Mouse (Mus musculus): ENCODE results near the gene Cplx3. TPM values are rescaled to one million over a fixed set of nuclear protein-coding genes. Genes with fewer than 3 reads are reported as not detected.

Cplx3 gene
- polyA plus RNA-seq, 1 experiment from 2014 or later: 0.42 TPM

DNA sequence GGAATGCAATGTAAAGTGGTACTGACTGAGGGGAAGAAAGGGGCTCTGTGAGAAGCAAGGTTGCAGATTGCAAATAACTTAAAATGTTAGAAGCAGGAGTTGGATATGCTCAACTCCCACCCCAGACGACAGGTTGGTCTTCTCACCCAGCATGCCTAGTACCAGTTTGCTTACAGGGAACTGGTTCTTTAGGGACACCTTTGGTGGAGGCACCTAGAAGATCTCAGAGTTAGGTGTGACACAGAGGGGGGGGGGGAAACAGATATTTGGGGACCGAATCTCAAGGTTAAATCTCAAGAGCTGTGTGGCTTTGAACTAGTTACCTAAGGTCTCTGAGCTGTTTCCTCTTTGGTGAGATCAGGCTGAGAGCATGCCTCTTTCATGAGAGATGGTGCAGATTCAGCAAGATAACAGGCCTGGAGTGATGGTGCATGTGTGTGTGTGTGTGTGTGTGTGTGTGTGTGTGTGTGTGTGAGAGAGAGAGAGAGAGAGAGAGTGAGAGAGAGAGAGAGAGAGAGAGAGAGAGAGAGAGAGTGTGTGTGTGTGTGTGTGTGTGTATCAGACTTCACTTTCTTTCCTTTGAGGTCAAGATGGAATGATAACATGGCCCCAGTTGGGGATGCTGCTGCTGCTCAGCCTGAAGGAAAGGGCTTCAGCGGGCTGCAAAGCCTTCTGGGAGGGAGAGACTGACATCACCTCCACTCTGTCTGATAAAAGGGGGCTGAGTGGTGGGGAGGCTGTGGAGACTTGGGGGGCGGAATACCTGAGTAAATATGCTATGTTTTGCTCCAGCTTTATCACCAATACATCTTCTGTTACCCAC is 41.4 kb upstream of the Cplx3 start:
- Histone ChIP-seq H3K4me1 (ENCODE audit: control insufficient read depth, insufficient read depth, low read length) (peaks cover 23% of the 10 kb centered on the region), H3K36me3 (ENCODE audit: control insufficient read depth, insufficient read depth, low read length) (no peaks in the 10 kb centered on the region), H3K4me2 (ENCODE audit: low read depth) (no peak overlapping the region), H3K9ac (ENCODE audit: low read length) (no peak overlapping the region), H3K9me3 (ENCODE audit: control insufficient read depth, low read length) (no peaks in the 10 kb centered on the region), H3K4me3 (ENCODE audit: low read depth, low read length) (no peak overlapping the region), H3K27me3 (ENCODE audit: control insufficient read depth, insufficient read depth, low read length) (no peaks in the 10 kb centered on the region), H3K27ac (ENCODE audit: low read depth, low read length) (no peak overlapping the region)
- no peak for ATAC-seq (ENCODE audit: insufficient read depth, low FRiP score, low TSS enrichment)
- WGBS: 77% methylated on average over 4 of the region's 4 CpGs
- no peak for DNase-seq (ENCODE audit: low spot score)

DNA sequence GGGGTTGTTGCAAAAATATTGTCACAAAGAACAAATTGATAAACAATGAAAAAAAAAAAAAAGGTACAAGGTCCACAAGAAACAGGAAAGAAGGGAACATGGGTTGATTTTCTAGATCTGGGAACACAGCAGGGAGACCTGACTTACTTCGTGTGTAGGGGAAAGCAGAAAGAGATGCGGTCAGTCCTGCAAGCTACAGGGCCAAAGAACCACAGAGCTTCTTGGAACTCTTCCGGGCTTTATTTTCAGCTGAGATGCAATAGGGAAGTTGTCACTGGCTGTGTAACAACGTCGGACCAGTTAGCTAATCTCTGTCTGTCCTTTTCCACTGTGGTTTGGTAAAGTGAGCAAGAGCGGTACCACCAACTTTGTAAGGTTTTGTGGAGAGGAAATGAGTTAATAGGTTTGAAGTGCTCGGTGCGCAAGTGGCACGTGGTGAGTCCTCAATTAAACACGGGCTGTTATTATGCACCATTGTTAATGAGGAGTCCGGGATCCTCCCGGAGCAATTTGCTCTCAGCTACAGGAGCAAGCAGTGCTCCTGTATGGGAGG is 40.5 kb upstream of the Cplx3 start:
- Histone ChIP-seq H3K9ac (ENCODE audit: low read length) (no peak overlapping the region), H3K27me3 (ENCODE audit: control insufficient read depth, insufficient read depth, low read length) (no peaks in the 10 kb centered on the region), H3K4me2 (ENCODE audit: low read depth) (no peak overlapping the region), H3K4me1 (ENCODE audit: control insufficient read depth, insufficient read depth, low read length) (peaks cover 23% of the 10 kb centered on the region), H3K9me3 (ENCODE audit: control insufficient read depth, low read length) (no peaks in the 10 kb centered on the region), H3K4me3 (ENCODE audit: low read depth, low read length) (no peak overlapping the region), H3K36me3 (ENCODE audit: control insufficient read depth, insufficient read depth, low read length) (no peaks in the 10 kb centered on the region), H3K27ac (ENCODE audit: low read depth, low read length) (no peak overlapping the region)
- ATAC-seq (ENCODE audit: insufficient read depth, low FRiP score, low TSS enrichment) (no peak), DNase-seq (ENCODE audit: low spot score) (no peak)
- 59% methylated on average over 12 of the region's 12 CpGs for WGBS

DNA sequence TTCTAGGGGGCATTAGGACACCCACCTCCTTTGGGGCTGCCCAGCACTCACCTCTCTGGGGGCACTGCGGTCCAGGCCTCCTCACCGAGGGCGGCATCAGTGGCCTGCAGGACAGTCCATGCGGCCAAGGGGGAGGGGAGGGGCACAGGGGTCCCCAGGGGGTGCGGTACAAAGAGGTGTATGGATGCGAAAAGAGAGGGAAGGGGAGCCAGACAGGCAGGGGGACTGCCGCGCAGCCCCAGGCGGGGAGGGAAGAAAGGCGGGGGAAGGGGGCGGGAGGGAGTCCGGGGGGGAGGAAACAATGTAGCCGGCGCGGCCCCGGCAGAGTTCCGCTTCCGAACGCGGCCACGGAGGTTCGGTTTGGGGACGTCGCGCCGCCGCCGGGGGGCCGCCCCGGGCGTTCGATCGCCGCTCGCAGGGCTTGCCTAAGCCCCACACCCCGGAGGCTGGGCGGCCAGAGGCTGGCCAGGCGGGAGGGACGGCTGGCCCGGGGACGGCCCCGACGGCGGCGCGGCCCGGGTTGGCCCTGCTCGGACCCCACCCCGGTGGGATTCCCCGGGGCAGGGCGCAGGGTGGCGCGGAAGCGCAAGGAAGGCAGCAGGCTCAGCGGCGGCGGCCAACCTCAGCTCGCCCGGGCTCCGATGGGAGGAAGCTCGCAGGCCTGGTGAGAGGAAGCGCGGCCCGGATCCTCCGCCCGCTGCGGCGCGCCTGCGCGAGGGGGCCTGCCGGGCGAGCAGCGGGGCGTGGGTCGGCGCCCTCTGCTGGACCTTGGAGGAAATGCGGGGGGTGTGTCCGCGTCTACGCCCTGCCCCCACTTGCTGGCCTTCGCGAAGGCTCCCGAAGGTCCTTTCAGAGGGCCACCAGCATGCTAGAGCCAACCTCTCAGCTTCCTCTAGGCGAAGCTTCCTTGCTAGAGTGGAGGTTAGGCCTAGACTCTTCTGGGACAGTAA is 39.1 kb upstream of the Cplx3 start:
- H3K36me3 ChIP-seq (ENCODE audit: control insufficient read depth, insufficient read depth, low read length): no peaks in the 10 kb centered on the region
- under 1% methylated on average over 54 of the region's 85 CpGs for WGBS
- peak overlapping the region; percentile 92 for H3K27ac ChIP-seq (ENCODE audit: low read depth, low read length)
- H3K9ac ChIP-seq (ENCODE audit: low read length): peak overlapping the region; percentile 98
- no peaks in the 10 kb centered on the region for H3K9me3 ChIP-seq (ENCODE audit: control insufficient read depth, low read length)
- ATAC-seq (ENCODE audit: insufficient read depth, low FRiP score, low TSS enrichment) (peak; percentile 80), DNase-seq (ENCODE audit: low spot score) (peak; percentile 95)
- H3K27me3 ChIP-seq (ENCODE audit: control insufficient read depth, insufficient read depth, low read length): no peaks in the 10 kb centered on the region
- H3K4me1 ChIP-seq (ENCODE audit: control insufficient read depth, insufficient read depth, low read length): peaks cover 19% of the 10 kb centered on the region
- H3K4me3 ChIP-seq (ENCODE audit: low read depth, low read length): peak overlapping the region; percentile 97
- peak overlapping the region; percentile 92 for H3K4me2 ChIP-seq (ENCODE audit: low read depth)

DNA sequence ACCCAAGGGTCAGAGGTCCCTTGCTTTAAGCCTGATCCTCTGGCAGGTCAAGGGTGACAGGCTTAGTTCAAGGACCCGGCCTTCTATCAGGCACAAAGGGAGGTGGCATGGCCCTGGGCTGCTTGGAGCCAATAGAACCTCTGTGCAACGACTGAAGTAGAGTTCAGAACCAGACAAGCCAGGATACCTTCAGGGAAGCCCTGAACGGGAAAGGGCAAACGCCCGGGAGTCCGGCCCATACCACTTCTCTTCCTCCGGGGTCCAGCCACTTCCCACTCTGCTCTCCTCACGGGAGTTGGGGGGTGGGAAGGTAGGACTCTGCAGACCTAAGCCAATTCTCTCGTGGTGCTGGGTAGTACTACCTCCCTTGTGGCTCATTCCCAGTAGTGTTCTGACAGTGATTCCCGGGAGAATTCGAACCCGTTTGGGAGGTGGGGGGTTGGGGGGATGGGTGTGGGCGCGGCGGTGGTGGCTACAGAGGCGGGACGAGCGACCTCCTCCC is 38.4 kb upstream of the Cplx3 start:
- ATAC-seq (ENCODE audit: insufficient read depth, low FRiP score, low TSS enrichment): peak; percentile 17; the same call in 1 of the 2 replicates
- Histone ChIP-seq H3K27me3 (ENCODE audit: control insufficient read depth, insufficient read depth, low read length) (no peaks in the 10 kb centered on the region), H3K27ac (ENCODE audit: low read depth, low read length) (peak overlapping the region; percentile 92; the same call in 1 of the 2 replicates), H3K9ac (ENCODE audit: low read length) (peak overlapping the region; percentile 98), H3K4me2 (ENCODE audit: low read depth) (peak overlapping the region; percentile 92), H3K4me3 (ENCODE audit: low read depth, low read length) (peak overlapping the region; percentile 97), H3K9me3 (ENCODE audit: control insufficient read depth, low read length) (no peaks in the 10 kb centered on the region), H3K4me1 (ENCODE audit: control insufficient read depth, insufficient read depth, low read length) (peaks cover 26% of the 10 kb centered on the region), H3K36me3 (ENCODE audit: control insufficient read depth, insufficient read depth, low read length) (no peaks in the 10 kb centered on the region)
- no peak for DNase-seq (ENCODE audit: low spot score)
- under 1% methylated on average over 18 of the region's 18 CpGs for WGBS

DNA sequence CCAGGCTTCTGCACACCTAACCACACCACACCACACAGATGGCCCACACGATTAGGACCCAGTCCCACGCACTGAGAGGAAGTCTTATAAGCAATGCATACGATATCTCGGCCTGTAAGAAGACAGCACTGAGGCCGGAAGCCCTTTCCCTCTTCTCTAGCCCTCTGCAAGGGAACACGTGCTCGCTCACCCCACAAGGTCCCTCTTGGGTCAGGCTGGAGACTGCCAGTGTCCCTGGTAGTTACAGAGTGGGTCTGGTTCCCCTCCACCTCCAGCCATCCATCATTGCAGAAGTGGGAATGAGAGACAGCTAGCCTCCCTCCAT is 37.7 kb upstream of the Cplx3 start:
- DNase-seq (ENCODE audit: low spot score): no peak
- no peaks in the 10 kb centered on the region for H3K27me3 ChIP-seq (ENCODE audit: control insufficient read depth, insufficient read depth, low read length)
- ATAC-seq (ENCODE audit: insufficient read depth, low FRiP score, low TSS enrichment): no peak
- H3K4me1 ChIP-seq (ENCODE audit: control insufficient read depth, insufficient read depth, low read length): peaks cover 30% of the 10 kb centered on the region
- no peaks in the 10 kb centered on the region for H3K36me3 ChIP-seq (ENCODE audit: control insufficient read depth, insufficient read depth, low read length)
- WGBS: 70% methylated on average over 7 of the region's 7 CpGs
- H3K9ac ChIP-seq (ENCODE audit: low read length): peak overlapping the region; percentile 98
- H3K4me3 ChIP-seq (ENCODE audit: low read depth, low read length): peak overlapping the region; percentile 97
- H3K27ac ChIP-seq (ENCODE audit: low read depth, low read length): no peak overlapping the region
- H3K9me3 ChIP-seq (ENCODE audit: control insufficient read depth, low read length): no peaks in the 10 kb centered on the region
- peak overlapping the region; percentile 92 for H3K4me2 ChIP-seq (ENCODE audit: low read depth)

DNA sequence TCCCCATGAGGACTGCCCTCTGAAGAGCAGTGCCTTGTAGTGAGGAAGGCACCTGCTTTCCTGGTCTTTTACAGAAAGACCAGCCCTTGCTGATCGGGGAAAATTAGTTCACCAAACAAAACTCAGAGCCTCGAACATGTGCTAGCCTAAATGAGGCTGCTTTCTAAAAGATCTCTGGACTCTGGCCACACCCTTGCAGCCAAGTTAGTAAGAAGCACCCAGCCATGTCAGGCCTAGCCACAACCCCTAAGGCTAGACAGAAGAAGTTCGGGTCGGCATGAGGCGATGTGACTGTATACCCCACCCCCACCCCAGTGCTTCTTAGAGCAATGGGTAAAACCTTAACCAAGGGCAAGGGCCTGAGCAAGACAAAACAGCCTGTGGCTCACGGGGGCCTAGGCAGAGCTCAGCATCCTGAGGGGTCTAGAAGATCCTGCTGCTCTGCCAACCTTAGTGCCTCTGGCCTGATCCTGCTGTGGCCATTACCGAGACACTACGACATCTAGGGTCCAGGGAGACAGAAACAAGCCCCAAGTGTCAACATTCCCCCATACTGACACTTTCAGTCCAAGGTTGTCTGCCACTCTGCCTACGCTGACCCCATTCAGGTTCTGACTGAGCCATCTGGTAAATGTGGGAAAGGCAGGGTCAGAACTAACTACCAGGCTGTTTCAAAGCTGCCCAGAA is 37.2 kb upstream of the Cplx3 start:
- no peaks in the 10 kb centered on the region for H3K9me3 ChIP-seq (ENCODE audit: control insufficient read depth, low read length)
- peak overlapping the region; percentile 97 for H3K4me3 ChIP-seq (ENCODE audit: low read depth, low read length)
- ATAC-seq (ENCODE audit: insufficient read depth, low FRiP score, low TSS enrichment) (no peak), DNase-seq (ENCODE audit: low spot score) (no peak)
- H3K27ac ChIP-seq (ENCODE audit: low read depth, low read length): no peak overlapping the region
- H3K4me2 ChIP-seq (ENCODE audit: low read depth): peak overlapping the region; percentile 92
- 75% methylated on average over 9 of the region's 9 CpGs for WGBS
- H3K27me3 ChIP-seq (ENCODE audit: control insufficient read depth, insufficient read depth, low read length): no peaks in the 10 kb centered on the region
- H3K4me1 ChIP-seq (ENCODE audit: control insufficient read depth, insufficient read depth, low read length): peaks cover 35% of the 10 kb centered on the region
- no peaks in the 10 kb centered on the region for H3K36me3 ChIP-seq (ENCODE audit: control insufficient read depth, insufficient read depth, low read length)
- no peak overlapping the region for H3K9ac ChIP-seq (ENCODE audit: low read length)

DNA sequence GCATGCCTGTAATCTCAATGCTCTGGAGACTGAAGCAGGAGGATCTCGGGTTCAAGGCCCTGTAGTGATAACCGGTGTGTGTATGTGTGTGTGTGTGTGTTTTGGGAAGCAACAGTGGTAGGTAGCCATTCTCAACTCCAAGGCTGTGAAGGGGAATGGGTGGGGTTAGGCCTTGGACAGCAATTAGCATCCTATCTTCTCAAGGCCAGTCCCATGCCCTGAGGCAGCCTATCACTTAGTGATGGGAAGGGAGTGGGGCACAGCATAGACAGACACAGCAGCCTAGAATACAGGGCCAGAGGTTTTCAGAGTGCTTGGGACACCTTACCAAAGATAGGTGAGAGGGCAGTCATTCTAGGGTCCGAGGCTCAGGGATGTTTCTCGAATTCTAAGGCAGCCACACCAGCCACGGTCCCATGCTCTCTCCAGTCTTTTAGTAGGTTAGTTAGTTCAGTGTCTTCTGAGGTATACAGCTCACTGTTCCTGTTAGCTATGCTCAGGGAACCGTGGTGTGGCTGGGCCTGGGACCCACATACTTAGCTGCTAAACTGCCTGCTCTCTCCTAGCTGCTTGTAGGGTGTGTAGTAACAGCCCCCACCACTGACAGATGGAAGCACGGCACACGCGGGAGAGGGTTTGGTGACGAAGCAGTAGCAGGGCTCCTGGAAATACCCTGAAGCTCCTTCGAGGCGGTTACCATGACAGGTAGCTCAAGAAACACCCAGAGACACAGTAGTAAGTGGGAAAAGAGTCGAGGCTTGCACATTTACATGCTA is 35.9 kb upstream of the Cplx3 start:
- ATAC-seq (ENCODE audit: insufficient read depth, low FRiP score, low TSS enrichment): no peak
- H3K9me3 ChIP-seq (ENCODE audit: control insufficient read depth, low read length): no peaks in the 10 kb centered on the region
- H3K27me3 ChIP-seq (ENCODE audit: control insufficient read depth, insufficient read depth, low read length): no peaks in the 10 kb centered on the region
- DNase-seq (ENCODE audit: low spot score): no peak
- H3K27ac ChIP-seq (ENCODE audit: low read depth, low read length): no peak overlapping the region
- no peak overlapping the region for H3K9ac ChIP-seq (ENCODE audit: low read length)
- H3K36me3 ChIP-seq (ENCODE audit: control insufficient read depth, insufficient read depth, low read length): no peaks in the 10 kb centered on the region
- 90% methylated on average over 13 of the region's 13 CpGs for WGBS
- H3K4me2 ChIP-seq (ENCODE audit: low read depth): no peak overlapping the region
- peaks cover 41% of the 10 kb centered on the region for H3K4me1 ChIP-seq (ENCODE audit: control insufficient read depth, insufficient read depth, low read length)
- H3K4me3 ChIP-seq (ENCODE audit: low read depth, low read length): no peak overlapping the region
